Mouse (Mus musculus) kidney, postnatal 14 days (tissue): ENCODE data around the gene Tbc1d23.
"Not testable (repeated sequence)": the region's sequence is repeated elsewhere in the genome, so short reads cannot be mapped to it uniquely, and the experiment has no call there.

Experiments used
- DNase-seq: peaks from one replicate; pipeline ENCODE4 v3.0.0; 2022; ENCODE audit warnings: mixed read lengths

Gene Tbc1d23

GRCm38 (mm10) chr16:57231089-57231936 is at the start of gene Tbc1d23:
Gene Tbc1d23, minus strand, starts transcription at chr16:57231504.
- peak; percentile 97 for DNase-seq

- no peak for DNase-seq
These were observed 49.2 kb upstream of the Tbc1d23 start for GRCm38 (mm10) chr16:57280221-57281217.

GRCm38 (mm10) chr16:57278976-57279626 is 47.8 kb upstream of the Tbc1d23 start:
- no peak for DNase-seq

- DNase-seq: no peak
These were observed 38.4 kb upstream of the Tbc1d23 start for GRCm38 (mm10) chr16:57269751-57270150.

GRCm38 (mm10) chr16:57268058-57268841 is 36.9 kb upstream of the Tbc1d23 start:
- DNase-seq: no peak

- peak; percentile 34 for DNase-seq
These were observed 35.8 kb upstream of the Tbc1d23 start for GRCm38 (mm10) chr16:57267068-57267467.

- no peak for DNase-seq
These were observed 28.8 kb upstream of the Tbc1d23 start for GRCm38 (mm10) chr16:57260152-57260551.

GRCm38 (mm10) chr16:57259356-57260083 is 28.2 kb upstream of the Tbc1d23 start:
- no peak for DNase-seq

GRCm38 (mm10) chr16:57251589-57252421 is 20.5 kb upstream of the Tbc1d23 start:
- DNase-seq: peak; percentile 72

- no peak for DNase-seq
These were observed 19.7 kb upstream of the Tbc1d23 start for GRCm38 (mm10) chr16:57250991-57251390.

- no peak for DNase-seq
These were observed 16.2 kb upstream of the Tbc1d23 start for GRCm38 (mm10) chr16:57247464-57247863.

GRCm38 (mm10) chr16:57246596-57246995 is 15.3 kb upstream of the Tbc1d23 start:
- no peak for DNase-seq

- peak; percentile 86 for DNase-seq
These were observed 12.5 kb upstream of the Tbc1d23 start for GRCm38 (mm10) chr16:57243858-57244248.

GRCm38 (mm10) chr16:57243205-57243857 is 12.0 kb upstream of the Tbc1d23 start:
- peak; percentile 60 for DNase-seq

GRCm38 (mm10) chr16:57242857-57243204 is 11.5 kb upstream of the Tbc1d23 start:
- no peak for DNase-seq

- no peak for DNase-seq
These were observed 4.7 kb upstream of the Tbc1d23 start for GRCm38 (mm10) chr16:57235871-57236510.

- DNase-seq: not testable (repeated sequence)
These were observed 620 bp upstream of the Tbc1d23 start for GRCm38 (mm10) chr16:57231937-57232310.

GRCm38 (mm10) chr16:57226444-57226843 is 4.9 kb downstream of the Tbc1d23 start:
- DNase-seq: no peak

GRCm38 (mm10) chr16:57220361-57220760 is 10.9 kb downstream of the Tbc1d23 start:
- DNase-seq: no peak
